Mouse (Mus musculus) fat pad, adult 2 months (tissue): Measurements from ENCODE around the gene 1500009C09Rik.

ENCODE experiments used
- DNase-seq: peaks from one replicate; pipeline ENCODE4 v3.0.0-alpha.2; 2011; ENCODE audit warnings: low read depth, low spot score; ENCODE audit errors: extremely low read depth

The 1500009C09Rik gene

GRCm38 (mm10) chr15:82247131-82247776 is 4.9 kb upstream of the 1500009C09Rik start:
- DNase-seq = no peak

GRCm38 (mm10) chr15:82251579-82251978 is 618 bp upstream of the 1500009C09Rik start:
- DNase-seq = no peak

GRCm38 (mm10) chr15:82255248-82255647 is 3.1 kb downstream of the 1500009C09Rik start:
- no peak for DNase-seq

- no peak for DNase-seq
Observed at GRCm38 (mm10) chr15:82255944-82256383, 3.8 kb downstream of the 1500009C09Rik start.

GRCm38 (mm10) chr15:82259510-82259909 is 7.3 kb downstream of the 1500009C09Rik start:
- no peak for DNase-seq

- DNase-seq = no peak
Observed at GRCm38 (mm10) chr15:82266356-82266755, 14.2 kb downstream of the 1500009C09Rik start.

- no peak for DNase-seq
Observed at GRCm38 (mm10) chr15:82268185-82268584, 16.0 kb downstream of the 1500009C09Rik start.

- no peak for DNase-seq
Observed at GRCm38 (mm10) chr15:82268783-82269182, 16.6 kb downstream of the 1500009C09Rik start.

- no peak for DNase-seq
Observed at GRCm38 (mm10) chr15:82271201-82271600, 19.0 kb downstream of the 1500009C09Rik start.

- DNase-seq = no peak
Observed at GRCm38 (mm10) chr15:82272295-82272694, 20.1 kb downstream of the 1500009C09Rik start.

GRCm38 (mm10) chr15:82274593-82274926 is 22.4 kb downstream of the 1500009C09Rik start, which contains the start of gene Sept3:
Gene Sept3, plus strand, starts transcription at chr15:82274893.
- DNase-seq = no peak

- no peak for DNase-seq
Observed at GRCm38 (mm10) chr15:82274927-82275901, 23.0 kb downstream of the 1500009C09Rik start.

- DNase-seq = no peak
Observed at GRCm38 (mm10) chr15:82277591-82277990, 25.4 kb downstream of the 1500009C09Rik start.

GRCm38 (mm10) chr15:82280638-82281037 is 28.4 kb downstream of the 1500009C09Rik start:
- DNase-seq = no peak

GRCm38 (mm10) chr15:82286157-82286556 is 34.0 kb downstream of the 1500009C09Rik start:
- DNase-seq = no peak

GRCm38 (mm10) chr15:82290252-82290651 is 38.1 kb downstream of the 1500009C09Rik start:
- DNase-seq = no peak

GRCm38 (mm10) chr15:82292851-82293250 is 40.7 kb downstream of the 1500009C09Rik start:
- no peak for DNase-seq

GRCm38 (mm10) chr15:82293271-82293711 is 41.1 kb downstream of the 1500009C09Rik start:
- no peak for DNase-seq

GRCm38 (mm10) chr15:82294059-82294458 is 41.9 kb downstream of the 1500009C09Rik start:
- DNase-seq = no peak

- no peak for DNase-seq
Observed at GRCm38 (mm10) chr15:82298764-82299561, 46.8 kb downstream of the 1500009C09Rik start, which contains the start of gene Wbp2nl. Gene Wbp2nl, plus strand, starts transcription at chr15:82298954.

- DNase-seq = no peak
Observed at GRCm38 (mm10) chr15:82307107-82307506, 54.9 kb downstream of the 1500009C09Rik start.
